Mouse (Mus musculus) cerebellum, postnatal 10 days (tissue): ENCODE data around the gene Saa1.
"Not testable (repeated sequence)": the region's sequence is repeated elsewhere in the genome, so short reads cannot be mapped to it uniquely, and the experiment has no call there.

ENCODE experiments used
- DNase-seq, 2 experiments: peaks; one replicate each; pipeline ENCODE4 v3.0.0; 2021; ENCODE audit warnings: mixed read lengths in 2 of 2

The Saa1 gene

GRCm38 (mm10) chr7:46742880-46743279 lies at the start of gene Saa1:
Gene Saa1, minus strand, starts transcription at chr7:46742980.
- DNase-seq, result not testable (repeated sequence)

- DNase-seq, result no peak
These were observed 46.5 kb upstream of the Saa1 start for GRCm38 (mm10) chr7:46789177-46789849.

- peak; percentile 79 to 82 for DNase-seq
These were observed 27.9 kb upstream of the Saa1 start for GRCm38 (mm10) chr7:46770706-46771105.

GRCm38 (mm10) chr7:46768451-46768850 lies 25.7 kb upstream of the Saa1 start:
- no peak for DNase-seq

GRCm38 (mm10) chr7:46767371-46767770 lies 24.6 kb upstream of the Saa1 start:
- no peak for DNase-seq

GRCm38 (mm10) chr7:46764672-46765071 lies 21.9 kb upstream of the Saa1 start:
- DNase-seq, result no peak

- DNase-seq, result no peak
These were observed 19.8 kb upstream of the Saa1 start for GRCm38 (mm10) chr7:46762601-46763000.

GRCm38 (mm10) chr7:46761049-46761795 lies 18.4 kb upstream of the Saa1 start:
- DNase-seq, result no peak

GRCm38 (mm10) chr7:46751490-46751889 lies 8.7 kb upstream of the Saa1 start, which contains the start of gene Saa2:
Gene Saa2, plus strand, starts transcription at chr7:46751790.
- no peak for DNase-seq

- no peak for DNase-seq
These were observed 5.7 kb upstream of the Saa1 start for GRCm38 (mm10) chr7:46748459-46748858.

GRCm38 (mm10) chr7:46746381-46746780 lies 3.6 kb upstream of the Saa1 start:
- no peak for DNase-seq

GRCm38 (mm10) chr7:46745816-46746215 lies 3.0 kb upstream of the Saa1 start:
- DNase-seq, result no peak

GRCm38 (mm10) chr7:46740041-46740440 lies 2.7 kb downstream of the Saa1 start:
- not testable (repeated sequence) for DNase-seq

- no peak for DNase-seq
These were observed 4.0 kb downstream of the Saa1 start for GRCm38 (mm10) chr7:46738561-46739460.

- DNase-seq, result no peak
These were observed 7.8 kb downstream of the Saa1 start for GRCm38 (mm10) chr7:46734983-46735382.

GRCm38 (mm10) chr7:46732458-46732857 lies 10.3 kb downstream of the Saa1 start, which contains the start of gene Saa4:
Gene Saa4, minus strand, starts transcription at chr7:46732603.
- DNase-seq, result no peak

GRCm38 (mm10) chr7:46727584-46727983 lies 15.2 kb downstream of the Saa1 start:
- DNase-seq, result no peak

GRCm38 (mm10) chr7:46724396-46724795 lies 18.4 kb downstream of the Saa1 start:
- DNase-seq, result peak in 1 of 2 experiments; percentile 33

- no peak for DNase-seq
These were observed 18.9 kb downstream of the Saa1 start for GRCm38 (mm10) chr7:46723849-46724248.

GRCm38 (mm10) chr7:46723354-46723753 lies 19.4 kb downstream of the Saa1 start:
- no peak for DNase-seq

GRCm38 (mm10) chr7:46720460-46720859 lies 22.3 kb downstream of the Saa1 start:
- peak; percentile 72 to 79 for DNase-seq

GRCm38 (mm10) chr7:46719526-46719925 lies 23.3 kb downstream of the Saa1 start:
- DNase-seq, result peak; percentile 42 to 44
